Comparison of ENCODE assay signal across 8 mouse cellular contexts in genomic region chr7:125444076-125444463, GRCm38 (mm10). TPM values are rescaled to one million over a fixed set of nuclear protein-coding genes. Genes with fewer than 3 reads are reported as not detected.
DNase-seq lines count a peak whose midpoint lies in the region; ATAC-seq and TF ChIP-seq lines count a peak whose summit lies in the region.

No protein-coding gene starts in this region.

- peak; percentile 1; the same call in 1 of the 2 replicates for ATAC-seq in hindbrain, embryonic 14.5 days (ENCODE audit: low FRiP score)
- ATAC-seq in liver, embryonic 16.5 days (ENCODE audit: low read depth), result 0 out of 2 replicates have a peak, but pooled peaks have one; percentile 0
- peak; percentile 11; the same call in 1 of the 2 replicates for ATAC-seq in stomach, embryonic 16.5 days (ENCODE audit: insufficient read depth, low FRiP score)

- H3K27me3 ChIP-seq in testis, adult 2 months (ENCODE audit: control insufficient read depth, insufficient read depth, low read length), result no peaks in the 10 kb centered on the region
- H3K27me3 ChIP-seq in hindbrain, embryonic 14.5 days (ENCODE audit: control insufficient read depth, insufficient read depth, low read length), result no peaks in the 10 kb centered on the region
- H3K27me3 ChIP-seq in liver, embryonic 16.5 days (ENCODE audit: control insufficient read depth, insufficient read depth, low read depth, low read length), result no peaks in the 10 kb centered on the region
- no peaks in the 10 kb centered on the region for H3K27me3 ChIP-seq in stomach, embryonic 16.5 days (ENCODE audit: control insufficient read depth, insufficient read depth, low read length)

- peak overlapping the region; percentile 70 for H3K9ac ChIP-seq in hindbrain, embryonic 14.5 days
- peak overlapping the region; percentile 81 for H3K9ac ChIP-seq in liver, embryonic 16.5 days (ENCODE audit: low read depth, low read length)
- H3K9ac ChIP-seq in stomach, embryonic 16.5 days (ENCODE audit: low read length), result peak overlapping the region; percentile 88

- TF ChIP-seq POLR2A in testis, adult 2 months (IDR thresholded peaks at IDR 0.05; ENCODE audit: control insufficient read depth, low read depth, low read length), result no peak

- peaks cover 2% of the 10 kb centered on the region for H3K4me1 ChIP-seq in testis, adult 2 months (ENCODE audit: control insufficient read depth, insufficient read depth, low read length)
- peaks cover 18% of the 10 kb centered on the region for H3K4me1 ChIP-seq in hindbrain, embryonic 14.5 days (replicated peaks; ENCODE audit: control insufficient read depth, insufficient read depth, low read length)
- peaks cover 31% of the 10 kb centered on the region for H3K4me1 ChIP-seq in liver, embryonic 16.5 days (ENCODE audit: control insufficient read depth, low read depth, low read length)
- peaks cover 15% of the 10 kb centered on the region for H3K4me1 ChIP-seq in stomach, embryonic 16.5 days (ENCODE audit: control insufficient read depth, insufficient read depth, low read length)

- no peaks in the 10 kb centered on the region for H3K9me3 ChIP-seq in hindbrain, embryonic 14.5 days (ENCODE audit: control insufficient read depth, low read length)
- no peaks in the 10 kb centered on the region for H3K9me3 ChIP-seq in liver, embryonic 16.5 days (replicated peaks; ENCODE audit: control insufficient read depth, low read length)
- H3K9me3 ChIP-seq in stomach, embryonic 16.5 days (replicated peaks; ENCODE audit: control insufficient read depth, low read length), result 0 out of 2 replicates have a peak, but pooled peaks cover 2% of the 10 kb centered on the region

- peak overlapping the region; percentile 92 for H3K4me3 ChIP-seq in testis, adult 2 months (ENCODE audit: control insufficient read depth, low read depth, low read length)
- peak overlapping the region; percentile 53 for H3K4me3 ChIP-seq in hindbrain, embryonic 14.5 days (replicated peaks; ENCODE audit: low read length)
- H3K4me3 ChIP-seq in liver, embryonic 16.5 days (ENCODE audit: low read depth, low read length), result peak overlapping the region; percentile 75
- peak overlapping the region; percentile 69 for H3K4me3 ChIP-seq in stomach, embryonic 16.5 days (replicated peaks; ENCODE audit: low read length)

- peak; percentile 8 to 37 for DNase-seq in cerebellum, adult 18-20 months
- no peak for DNase-seq in cerebellum, adult 9-10 months
- no peak for DNase-seq in testis, postnatal 10 days (ENCODE audit: low spot score)
- no peak for DNase-seq in hindbrain, embryonic 14.5 days (ENCODE audit: low spot score)
- no peak for DNase-seq in layer of hippocampus, adult 8-10 months (ENCODE audit: low spot score in 2 of 2)

- H3K36me3 ChIP-seq in testis, adult 2 months (ENCODE audit: control insufficient read depth, insufficient read depth, low read length), result no peaks in the 10 kb centered on the region
- H3K36me3 ChIP-seq in hindbrain, embryonic 14.5 days (replicated peaks; ENCODE audit: control insufficient read depth, insufficient read depth), result no peaks in the 10 kb centered on the region
- H3K36me3 ChIP-seq in liver, embryonic 16.5 days (ENCODE audit: control insufficient read depth, insufficient read depth), result no peaks in the 10 kb centered on the region
- H3K36me3 ChIP-seq in stomach, embryonic 16.5 days (ENCODE audit: control insufficient read depth, insufficient read depth, low read length), result no peaks in the 10 kb centered on the region

- H3K4me2 ChIP-seq in hindbrain, embryonic 14.5 days (replicated peaks), result peak overlapping the region; percentile 97
- H3K4me2 ChIP-seq in liver, embryonic 16.5 days (ENCODE audit: low read depth, low read length), result peak overlapping the region; percentile 91
- H3K4me2 ChIP-seq in stomach, embryonic 16.5 days (ENCODE audit: low read depth, low read length), result peak overlapping the region; percentile 93

- peak overlapping the region; percentile 4; the same call in 1 of the 2 replicates for H3K27ac ChIP-seq in testis, adult 2 months (ENCODE audit: control insufficient read depth, insufficient read depth, low read depth, low read length)
- H3K27ac ChIP-seq in hindbrain, embryonic 14.5 days, result peak overlapping the region; percentile 97
- H3K27ac ChIP-seq in liver, embryonic 16.5 days (ENCODE audit: low read length), result peak overlapping the region; percentile 98
- peak overlapping the region; percentile 98 for H3K27ac ChIP-seq in stomach, embryonic 16.5 days (ENCODE audit: low read length)

- no peak for TF ChIP-seq CTCF in testis, adult 2 months (IDR thresholded peaks at IDR 0.05; ENCODE audit: control insufficient read depth, insufficient read depth, insufficient replicate concordance, low read depth, low read length)

- WGBS in hindbrain, embryonic 14.5 days, result 28% methylated on average over 10 of the region's 10 CpGs
- WGBS in liver, embryonic 16.5 days (ENCODE audit: insufficient replicate concordance), result 19% methylated on average over 10 of the region's 10 CpGs
- WGBS in stomach, embryonic 16.5 days, result 16% methylated on average over 10 of the region's 10 CpGs

RNA-seq across cellular contexts. Expression of gene Kdm8, which starts 0.4 kb away (rescaled TPM):
- polyA plus RNA-seq in testis, adult 2 months (2012; rRNA removed), result 3.1 TPM in 2 replicates
- polyA plus RNA-seq in hindbrain, embryonic 14.5 days (2014; fragmentation: Nextera tagmentation; extraction: Ambion mirVana), result 4.1 and 5.2 TPM in 2 replicates
- 5.6 and 5.8 TPM in 2 replicates for polyA plus RNA-seq in liver, embryonic 16.5 days (2015; fragmentation: Nextera tagmentation; extraction: Ambion mirVana)
- 8.2 and 8.7 TPM in 2 replicates for polyA plus RNA-seq in stomach, embryonic 16.5 days (2015; fragmentation: Nextera tagmentation; extraction: Ambion mirVana)
- total RNA-seq in layer of hippocampus, adult 8-10 months (2022), result 1 to 10 TPM; 5.3 to 6.0 (median 5.8) TPM

RNA-seq across cellular contexts. Expression of gene Nsmce1, which starts 47.3 kb away (rescaled TPM):
- polyA plus RNA-seq in testis, adult 2 months (2012; rRNA removed), result 181 and 191 TPM in 2 replicates
- 86.0 and 94.8 TPM in 2 replicates for polyA plus RNA-seq in hindbrain, embryonic 14.5 days (2014; fragmentation: Nextera tagmentation; extraction: Ambion mirVana)
- 64.6 and 70.3 TPM in 2 replicates for polyA plus RNA-seq in liver, embryonic 16.5 days (2015; fragmentation: Nextera tagmentation; extraction: Ambion mirVana)
- polyA plus RNA-seq in stomach, embryonic 16.5 days (2015; fragmentation: Nextera tagmentation; extraction: Ambion mirVana), result 103 and 104 TPM in 2 replicates
- 10 to 100 TPM; 14.7 to 17.3 (median 15.9) TPM for total RNA-seq in layer of hippocampus, adult 8-10 months (2022)

Comparison
In these comparisons a context has a peak if more than half of its experiments do, and no peak if none do; other contexts are left out.
1. DNase-seq: peak in cerebellum, adult 18-20 months (2 of 2); none in cerebellum, adult 9-10 months (single experiment), testis, postnatal 10 days (single experiment), hindbrain, embryonic 14.5 days (single experiment) and layer of hippocampus, adult 8-10 months (0 of 2).
2. H3K27ac ChIP-seq: peak in every context shown above with its lines; median percentile 98 in liver, embryonic 16.5 days; 98 in stomach, embryonic 16.5 days; 97 in hindbrain, embryonic 14.5 days; 4 in testis, adult 2 months.
3. Peak in every context shown above with its lines, with median percentiles within 50 percentile points of each other: H3K4me3 ChIP-seq, ATAC-seq, H3K4me2 ChIP-seq and H3K9ac ChIP-seq.